In the genomic region with DNA sequence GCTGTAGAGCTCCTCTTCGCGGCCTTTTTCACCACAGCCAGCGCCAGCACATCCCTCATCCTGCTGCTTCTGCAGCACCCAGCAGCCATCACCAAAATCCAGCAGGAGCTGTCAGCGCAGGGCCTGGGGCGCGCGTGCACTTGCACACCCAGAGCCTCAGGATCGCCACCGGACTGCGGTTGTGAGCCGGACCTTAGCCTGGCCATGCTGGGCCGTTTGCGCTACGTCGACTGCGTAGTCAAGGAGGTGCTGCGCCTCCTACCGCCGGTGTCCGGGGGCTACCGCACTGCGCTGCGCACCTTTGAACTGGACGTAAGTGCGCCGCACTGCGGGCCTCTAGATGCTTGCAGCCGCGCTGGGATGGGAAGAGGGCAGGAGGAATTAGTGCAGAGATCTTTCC, we compare ENCODE assay signal across 8 mouse cellular contexts. TPM values are rescaled to one million over a fixed set of nuclear protein-coding genes. Genes with fewer than 3 reads are reported as not detected.
DNase-seq lines count a peak whose midpoint lies in the region; ATAC-seq and TF ChIP-seq lines count a peak whose summit lies in the region.

No protein-coding gene starts in this region.

- 7% methylated on average over 29 of the region's 29 CpGs for WGBS in embryonic facial prominence, embryonic 13.5 days
- WGBS in intestine, embryonic 14.5 days = 2% methylated on average over 29 of the region's 29 CpGs
- 3% methylated on average over 29 of the region's 29 CpGs for WGBS in neural tube, embryonic 12.5 days

- peak overlapping the region; percentile 41 for H3K4me2 ChIP-seq in embryonic facial prominence, embryonic 13.5 days
- peak overlapping the region; percentile 28; the same call in 1 of the 2 replicates for H3K4me2 ChIP-seq in intestine, embryonic 14.5 days (ENCODE audit: low read length)
- H3K4me2 ChIP-seq in neural tube, embryonic 12.5 days (replicated peaks) = peak overlapping the region; percentile 39

- TF ChIP-seq CTCF in left cerebral cortex, adult 2 months (IDR thresholded peaks at IDR 0.05) = no peak; the same call in 1 of the 2 replicates

- no peak overlapping the region for H3K27ac ChIP-seq in embryonic facial prominence, embryonic 13.5 days
- no peak overlapping the region for H3K27ac ChIP-seq in intestine, embryonic 14.5 days (ENCODE audit: low read depth)
- no peak overlapping the region for H3K27ac ChIP-seq in neural tube, embryonic 12.5 days
- H3K27ac ChIP-seq in left cerebral cortex, adult 2 months = no peak overlapping the region

- no peaks in the 10 kb centered on the region for H3K9me3 ChIP-seq in embryonic facial prominence, embryonic 13.5 days
- no peaks in the 10 kb centered on the region for H3K9me3 ChIP-seq in intestine, embryonic 14.5 days (ENCODE audit: control insufficient read depth, low read length)
- H3K9me3 ChIP-seq in neural tube, embryonic 12.5 days = no peaks in the 10 kb centered on the region

- H3K27me3 ChIP-seq in embryonic facial prominence, embryonic 13.5 days = peaks cover 100% of the 10 kb centered on the region
- H3K27me3 ChIP-seq in intestine, embryonic 14.5 days (replicated peaks; ENCODE audit: control insufficient read depth, insufficient read depth, low read length) = peaks cover 100% of the 10 kb centered on the region
- peaks cover 100% of the 10 kb centered on the region for H3K27me3 ChIP-seq in neural tube, embryonic 12.5 days (replicated peaks)

- peak overlapping the region; percentile 8; the same call in 1 of the 2 replicates for H3K9ac ChIP-seq in embryonic facial prominence, embryonic 13.5 days
- H3K9ac ChIP-seq in intestine, embryonic 14.5 days (ENCODE audit: low read length) = no peak overlapping the region
- H3K9ac ChIP-seq in neural tube, embryonic 12.5 days = no peak overlapping the region

- intact Hi-C loops in left cerebral cortex, postnatal 14 days (cut with DNase I) = no loop called here
- intact Hi-C loops in left cerebral cortex, adult 2 months (cut with DNase I) = no loop called here

- peak; percentile 35 for DNase-seq in kidney, postnatal 10 days
- no peak for DNase-seq in kidney, postnatal 36 days
- peak; percentile 71 for DNase-seq in intestine, embryonic 14.5 days (ENCODE audit: low spot score)
- DNase-seq in left cerebral cortex, postnatal 14 days (ENCODE audit: low spot score in 2 of 2) = no peak
- no peak for DNase-seq in left cerebral cortex, adult 2 months (ENCODE audit: extremely low spot score in 1 of 2, low spot score in 2 of 2)

- peak overlapping the region; percentile 12 for H3K4me3 ChIP-seq in embryonic facial prominence, embryonic 13.5 days
- no peak overlapping the region for H3K4me3 ChIP-seq in intestine, embryonic 14.5 days (ENCODE audit: low read depth, low read length)
- no peak overlapping the region for H3K4me3 ChIP-seq in neural tube, embryonic 12.5 days
- H3K4me3 ChIP-seq in left cerebral cortex, adult 2 months = no peak overlapping the region

- peaks cover 33% of the 10 kb centered on the region for H3K4me1 ChIP-seq in embryonic facial prominence, embryonic 13.5 days
- no peaks in the 10 kb centered on the region for H3K4me1 ChIP-seq in intestine, embryonic 14.5 days (replicated peaks; ENCODE audit: control insufficient read depth, insufficient read depth, low read length)
- peaks cover 11% of the 10 kb centered on the region for H3K4me1 ChIP-seq in neural tube, embryonic 12.5 days

- ATAC-seq in embryonic facial prominence, embryonic 13.5 days (ENCODE audit: insufficient number of reproducible peaks, insufficient read depth, low FRiP score, low TSS enrichment, low read depth) = no peak
- ATAC-seq in intestine, embryonic 14.5 days (replicated peaks; ENCODE audit: low FRiP score, low TSS enrichment, low read depth) = no peak
- ATAC-seq in neural tube, embryonic 12.5 days (ENCODE audit: low FRiP score, low read depth) = no peak
- ATAC-seq in megakaryocyte progenitor cell, adult 5-6 weeks (replicated peaks; ENCODE audit: poor library complexity) = no peak

- H3K36me3 ChIP-seq in embryonic facial prominence, embryonic 13.5 days = no peaks in the 10 kb centered on the region
- H3K36me3 ChIP-seq in intestine, embryonic 14.5 days (ENCODE audit: control insufficient read depth, insufficient read depth, low read length) = no peaks in the 10 kb centered on the region
- no peaks in the 10 kb centered on the region for H3K36me3 ChIP-seq in neural tube, embryonic 12.5 days

RNA-seq across cellular contexts. Expression of a gene that starts 5.3 kb away (rescaled TPM):
- 0.31 TPM in 1 of 2 replicates, not detected in the other for polyA plus RNA-seq in embryonic facial prominence, embryonic 13.5 days (2015; fragmentation: Nextera tagmentation; extraction: Ambion mirVana)
- polyA plus RNA-seq in intestine, embryonic 14.5 days (2014; fragmentation: Nextera tagmentation; extraction: Ambion mirVana) = not detected in 2 replicates
- polyA plus RNA-seq in neural tube, embryonic 12.5 days (2016; fragmentation: Nextera tagmentation; extraction: Ambion mirVana) = not detected in 2 replicates
- total RNA-seq in megakaryocyte progenitor cell, adult 5-6 weeks (2015) = not detected in 2 replicates
- total RNA-seq in megakaryocyte progenitor cell, adult 5-6 weeks (2017) = not detected in 2 replicates
- total RNA-seq in left cerebral cortex, postnatal 14 days (2021) = not detected
- under 1 TPM in 1 of 2 experiments, not detected in 1; 0.38 TPM for total RNA-seq in left cerebral cortex, adult 2 months (2021)

RNA-seq across cellular contexts. Expression of a gene that starts 6.9 kb away (rescaled TPM):
- 2.8 TPM in 2 replicates for polyA plus RNA-seq in embryonic facial prominence, embryonic 13.5 days (2015; fragmentation: Nextera tagmentation; extraction: Ambion mirVana)
- 2.4 and 2.5 TPM in 2 replicates for polyA plus RNA-seq in intestine, embryonic 14.5 days (2014; fragmentation: Nextera tagmentation; extraction: Ambion mirVana)
- polyA plus RNA-seq in neural tube, embryonic 12.5 days (2016; fragmentation: Nextera tagmentation; extraction: Ambion mirVana) = 1.4 and 1.6 TPM in 2 replicates
- total RNA-seq in megakaryocyte progenitor cell, adult 5-6 weeks (2015) = 0.22 TPM in 1 of 2 replicates, not detected in the other
- total RNA-seq in megakaryocyte progenitor cell, adult 5-6 weeks (2017) = not detected in 2 replicates
- under 1 TPM in 1 of 2 experiments, not detected in 1; 0.25 TPM for total RNA-seq in left cerebral cortex, postnatal 14 days (2021)
- under 1 TPM; 0.26 to 0.38 TPM for total RNA-seq in left cerebral cortex, adult 2 months (2021)

Comparison
In these comparisons a context has a peak if more than half of its experiments do, and no peak if none do; other contexts are left out.
1. DNase-seq: peak in kidney, postnatal 10 days (single experiment) and intestine, embryonic 14.5 days (single experiment); none in kidney, postnatal 36 days (0 of 2), left cerebral cortex, postnatal 14 days (0 of 2) and left cerebral cortex, adult 2 months (0 of 2).
2. Peak in every context shown above with its lines, with median percentiles within 50 percentile points of each other: H3K4me2 ChIP-seq.